Mouse (Mus musculus) lung, embryonic 14.5 days (tissue): ENCODE measurements around the gene Kat6b. TPM values are rescaled to one million over a fixed set of nuclear protein-coding genes. Genes with fewer than 3 reads are reported as not detected.

Experiments
- ATAC-seq: fragments of 200-750 bp; cut with Nextera tagmentation; 2 replicates; pipeline ENCODE4 v1.8.0; 2017; ENCODE audit warnings: mild to moderate bottlenecking, moderate TSS enrichment, moderate library complexity; ENCODE audit not compliant: insufficient read depth
- DNase-seq: peaks from one replicate; pipeline ENCODE4 v3.0.0-alpha.2; 2015
- H3K27ac ChIP-seq: fragments of 300-500 bp; sonication (generic); 2 replicates; pipeline ENCODE4 v1.5.1; 2014; ENCODE audit warnings: low read depth, mild to moderate bottlenecking, moderate library complexity
- H3K27me3 ChIP-seq: fragments of 300-500 bp; sonication (generic); 2 replicates; pipeline ENCODE4 v1.6.1; 2014; ENCODE audit warnings: low read length, control low read depth; ENCODE audit not compliant: insufficient read depth
- H3K36me3 ChIP-seq: fragments of 300-500 bp; sonication (generic); 2 replicates; pipeline ENCODE4 v1.6.1; 2014; ENCODE audit warnings: control low read depth; ENCODE audit not compliant: insufficient read depth
- H3K4me1 ChIP-seq: fragments of 300-500 bp; sonication (generic); 2 replicates; pipeline ENCODE4 v1.6.1; 2014; ENCODE audit warnings: antibody characterized with exemption, control low read depth; ENCODE audit not compliant: insufficient read depth
- H3K4me2 ChIP-seq: fragments of 300-500 bp; sonication (generic); 2 replicates; pipeline ENCODE4 v1.6.1; 2014; ENCODE audit warnings: mild to moderate bottlenecking
- H3K4me3 ChIP-seq: fragments of 300-500 bp; sonication (generic); 2 replicates; pipeline ENCODE4 v1.5.1; 2014; ENCODE audit warnings: low read depth, low read length
- H3K9ac ChIP-seq: fragments of 300-500 bp; sonication (generic); 2 replicates; pipeline ENCODE4 v1.6.1; 2014
- H3K9me3 ChIP-seq: fragments of 300-500 bp; sonication (generic); 2 replicates; pipeline ENCODE4 v1.6.1; 2016; ENCODE audit warnings: low read depth, low read length, control low read depth
- CTCF ChIP-seq: IDR thresholded peaks from 2 replicates; pipeline ENCODE4 v1.5.1; 2016; ENCODE audit warnings: antibody characterized with exemption, low read depth
- WGBS: fragments of 180-500 bp; shearing (Covaris S2); extraction: QIAGEN DNeasy Blood & Tissue Kit; methylation state at CpG from one replicate; pipeline ENCODE4 v1.1.7; 2014; 5-methylcytosine and 5-hydroxymethylcytosine counted together
- polyA plus RNA-seq: library from polyadenylated mRNA; unstranded; fragments of >200 nt; fragmentation: Nextera tagmentation; extraction: Ambion mirVana; gene quantifications from 2 replicates; pipeline ENCODE4 v1.2.1, GENCODE M21; 2014

Kat6b gene
- polyA plus RNA-seq, 1 experiment from 2014 or later, result 14.2 TPM

- WGBS, result 45% methylated on average over 12 of the region's 12 CpGs
- peak; percentile 89 for ATAC-seq
- Histone ChIP-seq H3K4me2 (no peak overlapping the region), H3K9ac (no peak overlapping the region), H3K4me1 (peaks cover 16% of the 10 kb centered on the region; the same call in 1 of the 2 replicates), H3K27me3 (no peaks in the 10 kb centered on the region), H3K9me3 (no peaks in the 10 kb centered on the region), H3K36me3 (no peaks in the 10 kb centered on the region), H3K4me3 (no peak overlapping the region), H3K27ac (peak overlapping the region; percentile 69)
- no peak for TF ChIP-seq CTCF
- peak; percentile 89 for DNase-seq
Measured at GRCm38 (mm10) chr14:21706759-21707571, 225.7 kb downstream of the Kat6b start.

- Histone ChIP-seq H3K27ac (no peak overlapping the region), H3K4me1 (peaks cover 13% of the 10 kb centered on the region; the same call in 1 of the 2 replicates), H3K4me2 (no peak overlapping the region), H3K9ac (no peak overlapping the region), H3K36me3 (no peaks in the 10 kb centered on the region), H3K4me3 (no peak overlapping the region), H3K9me3 (no peaks in the 10 kb centered on the region), H3K27me3 (no peaks in the 10 kb centered on the region)
- ATAC-seq, result no peak
- DNase-seq, result no peak
- TF ChIP-seq CTCF, result peak; percentile 48
- 61% methylated on average over 2 of the region's 2 CpGs for whole genome bisulfite sequencing
Measured at GRCm38 (mm10) chr14:21709545-21709944, 228.3 kb downstream of the Kat6b start.

GRCm38 (mm10) chr14:21711231-21711630, 230.0 kb downstream of the Kat6b start:
- Histone ChIP-seq H3K9me3 (no peaks in the 10 kb centered on the region), H3K27me3 (no peaks in the 10 kb centered on the region), H3K27ac (no peak overlapping the region), H3K4me2 (no peak overlapping the region), H3K9ac (no peak overlapping the region), H3K4me3 (no peak overlapping the region), H3K4me1 (peaks cover 13% of the 10 kb centered on the region; the same call in 1 of the 2 replicates), H3K36me3 (no peaks in the 10 kb centered on the region)
- ATAC-seq, result no peak
- TF ChIP-seq CTCF, result no peak
- DNase-seq, result peak; percentile 60
- WGBS, result 57% methylated on average over 2 of the region's 2 CpGs

- Histone ChIP-seq H3K4me1 (peaks cover 4% of the 10 kb centered on the region; the same call in 1 of the 2 replicates), H3K36me3 (no peaks in the 10 kb centered on the region), H3K9ac (no peak within 1 kb of the TSS), H3K27ac (no peak within 1 kb of the TSS), H3K4me2 (no peak within 1 kb of the TSS), H3K4me3 (no peak within 1 kb of the TSS), H3K9me3 (no peaks in the 10 kb centered on the region), H3K27me3 (no peaks in the 10 kb centered on the region)
- 63% methylated on average over 5 of the region's 5 CpGs for WGBS
- TF ChIP-seq CTCF, result no peak
- ATAC-seq (no peak), DNase-seq (no peak)
Measured at GRCm38 (mm10) chr14:21714486-21714885, 233.3 kb downstream of the Kat6b start, which contains the start of gene Dupd1. Gene Dupd1 (minus strand): TSS chr14:21714576.

- no peak overlapping the region for H3K27ac ChIP-seq
- H3K36me3 ChIP-seq, result no peaks in the 10 kb centered on the region
- no peaks in the 10 kb centered on the region for H3K9me3 ChIP-seq
- H3K4me2 ChIP-seq, result no peak overlapping the region
- no peaks in the 10 kb centered on the region for H3K27me3 ChIP-seq
- no peak overlapping the region for H3K9ac ChIP-seq
- TF ChIP-seq CTCF, result no peak
- WGBS, result 7% methylated on average over 17 of the region's 17 CpGs
- DNase-seq (peak; percentile 30), ATAC-seq (no peak; the same call in 1 of the 2 replicates)
- no peak overlapping the region for H3K4me3 ChIP-seq
- H3K4me1 ChIP-seq, result peaks cover 6% of the 10 kb centered on the region; the same call in 1 of the 2 replicates
Measured at GRCm38 (mm10) chr14:21719646-21720383, 238.6 kb downstream of the Kat6b start.

GRCm38 (mm10) chr14:21720430-21721205, 239.4 kb downstream of the Kat6b start:
- Histone ChIP-seq H3K27ac (no peak overlapping the region), H3K4me1 (peaks cover 6% of the 10 kb centered on the region; the same call in 1 of the 2 replicates), H3K9me3 (no peaks in the 10 kb centered on the region), H3K9ac (no peak overlapping the region), H3K4me2 (no peak overlapping the region), H3K36me3 (no peaks in the 10 kb centered on the region), H3K4me3 (no peak overlapping the region), H3K27me3 (no peaks in the 10 kb centered on the region)
- TF ChIP-seq CTCF, result no peak
- ATAC-seq (no peak; the same call in 1 of the 2 replicates), DNase-seq (peak; percentile 33)
- 65% methylated on average over 4 of the region's 4 CpGs for WGBS

Other genes with a start within 250 kb of the Kat6b start
- not detected in 2 replicates for gene Dupd1, start 233.1 kb downstream of the Kat6b start, polyA plus RNA-seq